Mouse (Mus musculus) heart, postnatal 0 days (tissue): Measurements from ENCODE around the gene Zxdc. TPM values are rescaled to one million over a fixed set of nuclear protein-coding genes. Genes with fewer than 3 reads are reported as not detected.

ENCODE experiments used
- ATAC-seq: fragments of 200-750 bp; cut with Nextera tagmentation; 2 replicates; pipeline ENCODE4 v1.8.0; 2017; ENCODE audit warnings: low read depth, moderate number of reproducible peaks, moderate library complexity; ENCODE audit not compliant: insufficient read depth
- DNase-seq: peaks from one replicate; pipeline ENCODE4 v3.0.0-alpha.2; 2016; ENCODE audit warnings: low spot score
- H3K27ac ChIP-seq: fragments of 300-500 bp; sonication (generic); 2 replicates; pipeline ENCODE4 v1.5.1; 2014; ENCODE audit warnings: low read depth, mild to moderate bottlenecking
- H3K27me3 ChIP-seq: fragments of 300-500 bp; sonication (generic); 2 replicates; pipeline ENCODE4 v1.6.1; 2014; ENCODE audit warnings: low read length, mixed read lengths; ENCODE audit not compliant: control insufficient read depth, insufficient read depth
- H3K36me3 ChIP-seq: fragments of 300-500 bp; sonication (generic); replicated peaks from 2 replicates; pipeline ENCODE4 v1.6.1; 2014; ENCODE audit warnings: low read length, mixed read lengths; ENCODE audit not compliant: control insufficient read depth, insufficient read depth
- H3K4me1 ChIP-seq: fragments of 300-500 bp; sonication (generic); 2 replicates; pipeline ENCODE4 v1.6.1; 2014; ENCODE audit warnings: antibody characterized with exemption; ENCODE audit not compliant: control insufficient read depth, insufficient read depth
- H3K4me2 ChIP-seq: fragments of 300-500 bp; sonication (generic); 2 replicates; pipeline ENCODE4 v1.6.1; 2014; ENCODE audit warnings: low read depth, mild to moderate bottlenecking, low read length, moderate library complexity
- H3K4me3 ChIP-seq: fragments of 300-500 bp; sonication (generic); 2 replicates; pipeline ENCODE4 v1.5.1; 2014; ENCODE audit warnings: low read depth, low read length
- H3K9ac ChIP-seq: fragments of 300-500 bp; sonication (generic); replicated peaks from 2 replicates; pipeline ENCODE4 v1.6.1; 2014; ENCODE audit warnings: low read depth, low read length, mixed read lengths
- H3K9me3 ChIP-seq: fragments of 300-500 bp; sonication (generic); replicated peaks from 2 replicates; pipeline ENCODE4 v1.6.1; 2016; ENCODE audit warnings: low read length; ENCODE audit not compliant: control insufficient read depth
- CTCF ChIP-seq: IDR thresholded peaks from 2 replicates; pipeline ENCODE4 v1.5.1; 2016; ENCODE audit warnings: antibody characterized with exemption, control low read depth, low read depth
- EP300 ChIP-seq: IDR thresholded peaks from 2 replicates; pipeline ENCODE4 v1.6.1; 2016; ENCODE audit warnings: antibody characterized with exemption, low read depth
- WGBS: fragments of 180-500 bp; shearing (Covaris S2); extraction: QIAGEN DNeasy Blood & Tissue Kit; methylation state at CpG from one replicate; pipeline ENCODE4 v1.1.7; 2014; 5-methylcytosine and 5-hydroxymethylcytosine counted together
- polyA plus RNA-seq: library from polyadenylated mRNA; unstranded; fragments of >200 nt; fragmentation: Nextera tagmentation; extraction: Ambion mirVana; gene quantifications from 2 replicates; pipeline ENCODE4 v1.2.1, GENCODE M21; 2015
- total RNA-seq: library from RNA; depleted of rRNA; stranded (reverse); fragments of >200 nt; gene quantifications from 2 replicates; pipeline ENCODE4 v1.2.3, GENCODE M21; 2014; ENCODE audit warnings: low replicate concordance

Zxdc gene
- total and polyA plus RNA-seq, 2 experiments from 2014 or later = 5.2 to 21.9 TPM

- TF ChIP-seq CTCF (no peak), EP300 (no peak)
- H3K27me3 ChIP-seq = no peaks in the 10 kb centered on the region
- no peaks in the 10 kb centered on the region for H3K9me3 ChIP-seq
- DNase-seq (no peak), ATAC-seq (no peak)
- no peaks in the 10 kb centered on the region for H3K4me1 ChIP-seq
- no peak overlapping the region for H3K27ac ChIP-seq
- no peaks in the 10 kb centered on the region for H3K36me3 ChIP-seq
- no peak overlapping the region for H3K4me3 ChIP-seq
- 72% methylated on average over 10 of the region's 10 CpGs for WGBS
- H3K4me2 ChIP-seq = no peak overlapping the region
- H3K9ac ChIP-seq = no peak overlapping the region
Observed at GRCm38 (mm10) chr6:90436192-90436907, 67.1 kb downstream of the Zxdc start.

DNA sequence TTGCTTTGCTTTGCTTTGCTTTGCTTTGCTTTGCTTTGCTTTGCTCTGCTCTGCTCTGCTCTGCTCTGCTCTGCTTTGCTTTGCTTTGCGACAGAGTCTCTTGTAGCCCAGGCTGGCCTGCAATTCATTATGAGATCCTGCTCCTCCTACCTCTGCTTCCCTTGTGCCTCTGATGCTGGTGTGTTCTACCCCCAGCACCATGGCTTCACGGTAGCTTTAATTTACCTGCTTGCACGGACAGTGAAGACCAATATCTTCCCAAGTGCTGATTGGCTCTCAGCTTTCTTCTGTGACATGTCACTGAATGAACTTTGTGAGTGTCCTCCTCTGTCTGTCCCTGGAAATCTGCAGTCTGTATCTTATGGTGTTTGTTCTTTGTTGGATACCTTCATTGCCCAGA, 67.7 kb downstream of the Zxdc start:
- DNase-seq (no peak), ATAC-seq (no peak)
- 86% methylated on average over 3 of the region's 3 CpGs for WGBS
- no peaks in the 10 kb centered on the region for H3K36me3 ChIP-seq
- no peak overlapping the region for H3K4me3 ChIP-seq
- no peak overlapping the region for H3K9ac ChIP-seq
- H3K27ac ChIP-seq = no peak overlapping the region
- H3K27me3 ChIP-seq = no peaks in the 10 kb centered on the region
- H3K4me1 ChIP-seq = no peaks in the 10 kb centered on the region
- TF ChIP-seq EP300 (no peak), CTCF (no peak)
- no peaks in the 10 kb centered on the region for H3K9me3 ChIP-seq
- H3K4me2 ChIP-seq = no peak overlapping the region

- no peak overlapping the region for H3K4me2 ChIP-seq
- ATAC-seq (no peak), DNase-seq (no peak)
- H3K27me3 ChIP-seq = no peaks in the 10 kb centered on the region
- H3K36me3 ChIP-seq = no peaks in the 10 kb centered on the region
- no peak overlapping the region for H3K4me3 ChIP-seq
- no peaks in the 10 kb centered on the region for H3K9me3 ChIP-seq
- TF ChIP-seq EP300 = no peak
- no peak for TF ChIP-seq CTCF
- WGBS = 45% methylated on average over 4 of the region's 4 CpGs
- 0 out of 2 replicates have a peak, but pooled peaks cover 10% of the 10 kb centered on the region for H3K4me1 ChIP-seq
- H3K27ac ChIP-seq = no peak overlapping the region
- no peak overlapping the region for H3K9ac ChIP-seq
Observed at GRCm38 (mm10) chr6:90446883-90447282, 77.6 kb downstream of the Zxdc start.

GRCm38 (mm10) chr6:90450179-90450578, 80.9 kb downstream of the Zxdc start:
- peak; percentile 76 for DNase-seq
- TF ChIP-seq CTCF (peak; percentile 96), EP300 (no peak)
- no peaks in the 10 kb centered on the region for H3K9me3 ChIP-seq
- 0 out of 2 replicates have a peak, but pooled peaks cover 10% of the 10 kb centered on the region for H3K4me1 ChIP-seq
- ATAC-seq = peak; percentile 75
- WGBS = 12% methylated on average over 7 of the region's 7 CpGs
- H3K9ac ChIP-seq = no peak overlapping the region
- H3K36me3 ChIP-seq = no peaks in the 10 kb centered on the region
- H3K27ac ChIP-seq = peak overlapping the region; percentile 74
- no peak overlapping the region for H3K4me2 ChIP-seq
- H3K4me3 ChIP-seq = no peak overlapping the region
- no peaks in the 10 kb centered on the region for H3K27me3 ChIP-seq

- no peaks in the 10 kb centered on the region for H3K9me3 ChIP-seq
- TF ChIP-seq EP300 (no peak; the same call in 1 of the 2 replicates), CTCF (no peak)
- peak; percentile 70 for DNase-seq
- H3K27ac ChIP-seq = peak overlapping the region; percentile 74
- H3K9ac ChIP-seq = no peak overlapping the region
- H3K27me3 ChIP-seq = no peaks in the 10 kb centered on the region
- no peaks in the 10 kb centered on the region for H3K36me3 ChIP-seq
- no peak overlapping the region for H3K4me2 ChIP-seq
- no peak overlapping the region for H3K4me3 ChIP-seq
- peak; percentile 94 for ATAC-seq
- 35% methylated on average over 5 of the region's 5 CpGs for WGBS
- H3K4me1 ChIP-seq = 0 out of 2 replicates have a peak, but pooled peaks cover 10% of the 10 kb centered on the region
Observed at GRCm38 (mm10) chr6:90450697-90451096, 81.4 kb downstream of the Zxdc start.
